Mouse (Mus musculus): Measurements from ENCODE around the gene Gsta4. TPM values are rescaled to one million over a fixed set of nuclear protein-coding genes. Genes with fewer than 3 reads are reported as not detected.
"Not testable (repeated sequence)": the region's sequence is repeated elsewhere in the genome, so short reads cannot be mapped to it uniquely, and the experiment has no call there.

Gene Gsta4
- total RNA-seq, 2 experiments from 2014 or later, result 81.4 to 87.9 TPM

- intact Hi-C loops (cut with DNase I), result no loop called here
Measured at GRCm38 (mm10) chr9:78223221-78223902, 40.8 kb downstream of the Gsta4 start.

GRCm38 (mm10) chr9:78224418-78224817 is 41.8 kb downstream of the Gsta4 start:
- intact Hi-C loops (cut with DNase I), result no loop called here
- no peak for DNase-seq (ENCODE audit: low spot score)

More at GRCm38 (mm10) chr9:78223221-78223902, 40.8 kb downstream of the Gsta4 start:
- no peak for DNase-seq (ENCODE audit: low spot score)

- intact Hi-C loops (cut with DNase I), result no loop called here
- no peak for DNase-seq (ENCODE audit: low spot score)
Measured at GRCm38 (mm10) chr9:78225304-78225703, 42.7 kb downstream of the Gsta4 start.

- DNase-seq (ENCODE audit: low spot score), result no peak
- intact Hi-C loops (cut with DNase I), result no loop called here
Measured at GRCm38 (mm10) chr9:78228122-78228521, 45.5 kb downstream of the Gsta4 start.

GRCm38 (mm10) chr9:78229658-78230057 is 47.1 kb downstream of the Gsta4 start:
- intact Hi-C loops (cut with DNase I); DNase-seq (ENCODE audit: low spot score): not testable (repeated sequence)

GRCm38 (mm10) chr9:78230461-78230860 is 47.9 kb downstream of the Gsta4 start, which contains the start of gene Gsta1:
Gene Gsta1 (plus strand): TSS chr9:78230656.
- intact Hi-C loops (cut with DNase I); DNase-seq (ENCODE audit: low spot score): not testable (repeated sequence)

GRCm38 (mm10) chr9:78233121-78233695 is 50.6 kb downstream of the Gsta4 start:
- DNase-seq (ENCODE audit: low spot score); intact Hi-C loops (cut with DNase I): not testable (repeated sequence)

GRCm38 (mm10) chr9:78255683-78256470 is 73.3 kb downstream of the Gsta4 start:
- intact Hi-C loops (cut with DNase I); DNase-seq (ENCODE audit: low spot score): not testable (repeated sequence)

GRCm38 (mm10) chr9:78256914-78257313 is 74.3 kb downstream of the Gsta4 start, which contains the start of gene Gm3776:
Gene Gm3776 (plus strand): TSS chr9:78257129.
- DNase-seq (ENCODE audit: low spot score); intact Hi-C loops (cut with DNase I): not testable (repeated sequence)

Other genes starting within 250 kb of the Gsta4 start
- gene Gcm1, start 130.8 kb upstream of the Gsta4 start, total RNA-seq (2021), result not detected
- 10 to 100 TPM; 49.2 to 51.3 TPM for gene Fbxo9, start 73.7 kb upstream of the Gsta4 start, total RNA-seq (2021)
- 10 to 100 TPM; 14.9 to 15.3 TPM for gene Ick, start 73.6 kb upstream of the Gsta4 start, total RNA-seq (2021)
- under 1 TPM in 1 of 2 experiments, not detected in 1; 0.39 TPM for gene Gsta1, start 47.9 kb downstream of the Gsta4 start, total RNA-seq (2021)
- under 1 TPM; 0.39 to 0.89 TPM for gene Gm3776, start 74.4 kb downstream of the Gsta4 start, total RNA-seq (2021)
- not detected for gene Gm10639, start 107.1 kb downstream of the Gsta4 start, total RNA-seq (2021)
- not detected for gene Omt2a, start 132.0 kb downstream of the Gsta4 start, total RNA-seq (2021)
- not detected for gene Omt2b, start 144.8 kb downstream of the Gsta4 start, total RNA-seq (2021)
- gene Gsta2, start 173.0 kb downstream of the Gsta4 start, total RNA-seq (2021), result 1 to 10 TPM in 1 of 2 experiments, under 1 TPM in 1; 0.45 to 1.2 TPM
- not detected for gene Dppa5a, start 185.4 kb downstream of the Gsta4 start, total RNA-seq (2021)
- gene Ooep, start 196.0 kb downstream of the Gsta4 start, total RNA-seq (2021), result not detected
- not detected for gene Ddx43, start 213.0 kb downstream of the Gsta4 start, total RNA-seq (2021)

All from heart, postnatal 25 days (tissue).